In genomic region chr14:78464353-78464752, GRCm38 (mm10) we compare ENCODE assay signal across 18 mouse cellular contexts.
"Had no signal": no experiment of that assay in that cellular context is flagged by ENCODE, and none has a peak within 500 bp of the region (broad histone marks: within the 10 kb centered on the region; RNA-seq: fewer than 3 reads in every experiment).

No protein-coding gene starts in this region.

- H3K9ac ChIP-seq: liver, embryonic 13.5 days; liver, embryonic 15.5 days; liver, postnatal 0 days; midbrain, embryonic 12.5 days; neural tube, embryonic 12.5 days; stomach, embryonic 15.5 days had no signal

- H3K4me3 ChIP-seq: liver, embryonic 13.5 days; liver, embryonic 15.5 days; midbrain, embryonic 10.5 days; midbrain, embryonic 12.5 days; neural tube, embryonic 12.5 days; stomach, embryonic 15.5 days had no signal

- H3K27ac ChIP-seq: liver, embryonic 13.5 days; liver, embryonic 15.5 days; macrophage; midbrain, embryonic 10.5 days; midbrain, embryonic 12.5 days; neural tube, embryonic 12.5 days; stomach, embryonic 15.5 days; stomach, postnatal 0 days had no signal

- H3K4me2 ChIP-seq: liver, embryonic 11.5 days; liver, embryonic 13.5 days; liver, embryonic 15.5 days; midbrain, embryonic 12.5 days; neural tube, embryonic 12.5 days; stomach, embryonic 15.5 days had no signal

- H3K9me3 ChIP-seq: liver, embryonic 13.5 days; liver, embryonic 15.5 days; midbrain, embryonic 10.5 days; midbrain, embryonic 12.5 days; neural tube, embryonic 12.5 days; stomach, embryonic 15.5 days had no signal

- H3K36me3 ChIP-seq: liver, embryonic 13.5 days; liver, embryonic 15.5 days; midbrain, embryonic 10.5 days; midbrain, embryonic 12.5 days; neural tube, embryonic 12.5 days; stomach, embryonic 15.5 days had no signal

- H3K27me3 ChIP-seq: liver, embryonic 13.5 days; liver, embryonic 15.5 days; midbrain, embryonic 12.5 days; neural tube, embryonic 12.5 days; stomach, embryonic 15.5 days had no signal

- ATAC-seq: liver, postnatal 0 days; midbrain, embryonic 16.5 days had no signal

- DNase-seq: liver; liver, embryonic 13.5 days; liver, postnatal 0 days; lung, postnatal 14 days; midbrain, embryonic 14.5 days; right cerebral cortex, postnatal 14 days; thymus, adult 2 months; thymus, postnatal 25 days; thymus, postnatal 4 days had no signal

- H3K4me1 ChIP-seq: liver, embryonic 13.5 days; liver, embryonic 15.5 days; midbrain, embryonic 12.5 days; neural tube, embryonic 12.5 days; stomach, embryonic 15.5 days had no signal
